Mouse (Mus musculus) embryo, embryonic 10 days (tissue): ENCODE measurements around the gene Ctnnd2.

Experiments used
- DNase-seq: peaks from one replicate; pipeline ENCODE4 v3.0.0-alpha.2; 2015; ENCODE audit warnings: low spot score

The Ctnnd2 gene

GRCm38 (mm10) chr15:30990421-30991252, 818.2 kb downstream of the Ctnnd2 start:
- peak; percentile 33 for DNase-seq

- no peak for DNase-seq
These were observed 820.0 kb downstream of the Ctnnd2 start for GRCm38 (mm10) chr15:30992357-30992756.

GRCm38 (mm10) chr15:30992901-30993300, 820.5 kb downstream of the Ctnnd2 start:
- no peak for DNase-seq

- DNase-seq = no peak
These were observed 823.0 kb downstream of the Ctnnd2 start for GRCm38 (mm10) chr15:30995346-30995745.

- DNase-seq = no peak
These were observed 832.1 kb downstream of the Ctnnd2 start for GRCm38 (mm10) chr15:31004468-31004867.

GRCm38 (mm10) chr15:31004976-31005375, 832.6 kb downstream of the Ctnnd2 start:
- DNase-seq = no peak

- DNase-seq = no peak
These were observed 833.8 kb downstream of the Ctnnd2 start for GRCm38 (mm10) chr15:31006050-31006824.

GRCm38 (mm10) chr15:31006825-31007157, 834.4 kb downstream of the Ctnnd2 start:
- no peak for DNase-seq

GRCm38 (mm10) chr15:31008594-31008993, 836.2 kb downstream of the Ctnnd2 start:
- no peak for DNase-seq

GRCm38 (mm10) chr15:31020769-31021168, 848.4 kb downstream of the Ctnnd2 start:
- no peak for DNase-seq

GRCm38 (mm10) chr15:31022012-31022411, 849.6 kb downstream of the Ctnnd2 start:
- DNase-seq = no peak

GRCm38 (mm10) chr15:31022497-31022896, 850.1 kb downstream of the Ctnnd2 start:
- DNase-seq = no peak

- DNase-seq = no peak
These were observed 851.4 kb downstream of the Ctnnd2 start for GRCm38 (mm10) chr15:31023766-31024165.

- DNase-seq = no peak
These were observed 855.2 kb downstream of the Ctnnd2 start for GRCm38 (mm10) chr15:31027448-31028230.

GRCm38 (mm10) chr15:31044983-31045382, 872.6 kb downstream of the Ctnnd2 start:
- DNase-seq = no peak

GRCm38 (mm10) chr15:31051496-31051895, 879.1 kb downstream of the Ctnnd2 start:
- no peak for DNase-seq

- DNase-seq = no peak
These were observed 883.8 kb downstream of the Ctnnd2 start for GRCm38 (mm10) chr15:31056145-31056544.

- no peak for DNase-seq
These were observed 885.9 kb downstream of the Ctnnd2 start for GRCm38 (mm10) chr15:31058315-31058714.

GRCm38 (mm10) chr15:31063734-31064133, 891.3 kb downstream of the Ctnnd2 start:
- no peak for DNase-seq

GRCm38 (mm10) chr15:31068127-31068526, 895.7 kb downstream of the Ctnnd2 start:
- DNase-seq = no peak

GRCm38 (mm10) chr15:31070311-31070710, 897.9 kb downstream of the Ctnnd2 start:
- no peak for DNase-seq
